Mouse (Mus musculus) right cerebral cortex, postnatal 25 days (tissue): Measurements from ENCODE around the gene C1qtnf7.

ENCODE experiments used
- DNase-seq: peaks from one replicate; pipeline ENCODE4 v3.0.0; 2022

Gene C1qtnf7

DNA sequence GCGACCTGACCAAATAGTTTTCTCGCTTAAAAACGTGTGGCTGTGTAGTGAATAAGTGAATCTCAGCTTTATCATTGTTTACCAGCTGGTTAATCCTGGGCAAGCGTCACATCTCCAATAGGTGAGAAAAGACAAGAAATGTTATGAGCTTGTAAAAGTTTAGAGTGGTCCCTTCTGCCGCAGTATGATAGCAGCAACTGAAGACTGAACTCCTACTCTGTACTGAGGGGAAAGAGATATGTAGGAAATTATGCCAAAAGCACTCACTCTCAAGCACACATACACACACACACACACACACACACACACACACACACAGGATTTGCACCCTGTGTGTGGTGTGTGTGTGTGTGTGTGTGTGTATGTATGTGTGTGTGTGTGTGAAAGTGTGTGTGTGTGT lies 26.2 kb downstream of the C1qtnf7 start:
- DNase-seq, result no peak

DNA sequence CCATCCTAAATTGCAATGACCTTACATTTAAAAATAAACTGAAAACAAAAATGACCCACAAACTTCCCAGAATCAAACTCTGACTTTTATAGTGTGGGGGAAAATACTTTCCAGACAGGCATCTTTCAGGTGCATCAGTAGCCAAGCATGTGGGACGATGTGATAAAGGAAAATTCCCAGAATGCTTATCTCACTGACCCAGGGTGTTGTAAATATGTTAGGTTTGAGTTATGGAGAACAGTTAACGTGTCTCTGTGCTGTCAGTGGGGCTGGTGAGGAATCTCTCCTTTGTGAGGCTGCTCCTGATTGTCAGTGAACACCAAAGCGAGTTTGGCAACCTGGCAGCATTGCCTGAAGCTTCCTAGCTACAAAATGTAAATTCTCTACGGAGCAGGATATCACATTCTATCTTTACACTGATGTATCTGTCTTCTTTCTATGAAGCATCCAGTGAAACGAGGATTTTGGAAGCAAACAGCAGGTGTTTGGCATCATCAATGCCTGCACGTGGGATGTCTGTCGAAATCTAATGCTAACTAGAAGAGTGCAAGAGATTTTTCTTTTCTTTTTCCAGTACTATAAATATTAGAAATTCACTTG lies 27.0 kb downstream of the C1qtnf7 start:
- peak; percentile 60 for DNase-seq

DNA sequence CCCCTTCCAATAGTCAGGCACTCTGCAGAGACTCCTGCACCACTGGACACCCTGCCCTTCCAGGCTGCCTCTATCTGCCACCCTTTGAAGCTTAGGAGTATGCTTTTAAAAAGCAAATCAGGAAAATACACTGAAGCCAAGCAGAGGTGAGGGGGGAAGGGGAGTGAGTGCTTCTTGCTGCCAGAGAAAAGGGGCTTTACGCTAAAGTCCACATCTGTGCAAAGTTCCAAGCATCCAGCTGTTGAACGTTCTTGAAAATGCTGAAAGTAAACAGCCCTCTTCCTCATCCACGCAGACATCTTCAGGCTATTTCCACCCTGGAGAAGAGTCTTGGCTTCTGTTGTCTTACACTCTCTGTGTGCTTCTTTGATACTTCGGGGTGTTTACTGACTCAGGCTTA lies 34.6 kb downstream of the C1qtnf7 start:
- no peak for DNase-seq

DNA sequence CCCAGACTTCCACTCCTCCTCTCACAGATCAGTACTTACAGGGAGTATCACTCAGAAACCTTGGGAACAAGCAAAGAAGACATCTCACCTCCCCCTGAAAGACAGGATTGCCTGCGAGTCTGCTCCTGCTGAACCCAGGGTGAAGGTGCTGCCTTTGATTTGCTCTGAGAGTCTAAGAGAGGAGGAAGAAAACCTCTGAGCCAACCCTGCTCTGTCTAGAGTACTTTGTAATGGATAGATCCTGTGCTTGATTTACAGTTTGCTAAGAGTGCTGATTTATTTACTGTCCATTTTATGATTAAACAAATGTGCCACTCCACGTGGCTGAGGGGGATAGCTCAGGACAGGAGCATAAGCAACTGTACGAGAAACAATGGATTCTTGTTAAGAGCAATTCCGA lies 35.1 kb downstream of the C1qtnf7 start:
- DNase-seq, result no peak

DNA sequence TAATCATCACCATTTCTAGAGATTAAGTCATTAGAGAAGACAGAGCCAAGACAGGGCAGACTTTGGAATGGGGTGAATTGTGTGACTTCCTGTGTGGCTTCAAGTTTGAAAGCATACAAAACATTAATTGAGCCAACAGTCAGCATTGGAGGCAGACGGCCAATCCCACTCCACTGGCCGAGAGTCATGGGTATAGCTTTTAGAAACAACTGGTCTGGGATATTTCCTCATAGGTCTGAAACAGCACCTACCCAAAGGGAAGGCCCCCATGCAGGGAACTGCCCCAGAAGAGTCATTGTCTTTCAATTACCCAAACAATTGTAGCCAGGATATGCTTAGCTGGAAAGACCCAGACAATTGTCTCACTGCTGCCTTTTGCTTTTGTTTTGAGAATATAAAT lies 39.5 kb downstream of the C1qtnf7 start:
- no peak for DNase-seq

DNA sequence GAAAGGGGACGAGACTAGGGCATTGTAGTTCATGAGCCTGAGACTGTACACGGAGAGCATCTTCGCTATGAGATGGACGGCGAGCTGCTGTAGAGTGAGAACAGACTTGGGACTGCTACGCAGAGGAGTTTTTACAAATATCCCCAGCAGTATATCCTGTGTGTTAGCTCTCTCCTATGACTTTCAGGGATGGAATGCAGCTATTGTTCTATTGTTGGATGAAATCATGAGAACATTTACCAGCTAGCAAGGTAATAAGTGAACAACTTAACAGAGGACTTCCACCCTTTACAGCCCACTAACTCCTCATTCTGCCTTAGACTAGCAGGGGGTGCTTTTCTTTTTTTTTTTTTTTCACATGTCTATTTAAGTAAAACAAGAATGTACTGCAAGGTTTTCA lies 40.1 kb downstream of the C1qtnf7 start:
- no peak for DNase-seq

DNA sequence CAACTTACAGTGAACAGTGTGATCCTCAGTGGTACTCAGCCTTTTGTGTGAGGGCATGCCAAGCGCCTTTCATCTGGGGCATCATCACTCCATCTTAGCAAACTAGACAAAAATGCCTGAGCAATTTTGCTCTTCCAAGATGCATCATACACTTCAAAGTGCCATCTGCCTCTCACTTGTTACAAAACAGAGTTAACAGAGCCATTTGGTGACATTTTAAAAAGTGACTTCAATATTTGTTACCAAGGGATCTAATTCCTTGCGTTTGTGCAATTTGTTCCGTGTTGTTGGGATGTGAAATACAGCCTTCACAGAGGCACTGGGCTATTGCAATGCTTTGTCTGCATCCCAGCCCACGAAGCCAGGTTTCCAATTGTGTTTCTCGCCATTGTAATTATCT lies 42.1 kb downstream of the C1qtnf7 start:
- DNase-seq, result no peak

DNA sequence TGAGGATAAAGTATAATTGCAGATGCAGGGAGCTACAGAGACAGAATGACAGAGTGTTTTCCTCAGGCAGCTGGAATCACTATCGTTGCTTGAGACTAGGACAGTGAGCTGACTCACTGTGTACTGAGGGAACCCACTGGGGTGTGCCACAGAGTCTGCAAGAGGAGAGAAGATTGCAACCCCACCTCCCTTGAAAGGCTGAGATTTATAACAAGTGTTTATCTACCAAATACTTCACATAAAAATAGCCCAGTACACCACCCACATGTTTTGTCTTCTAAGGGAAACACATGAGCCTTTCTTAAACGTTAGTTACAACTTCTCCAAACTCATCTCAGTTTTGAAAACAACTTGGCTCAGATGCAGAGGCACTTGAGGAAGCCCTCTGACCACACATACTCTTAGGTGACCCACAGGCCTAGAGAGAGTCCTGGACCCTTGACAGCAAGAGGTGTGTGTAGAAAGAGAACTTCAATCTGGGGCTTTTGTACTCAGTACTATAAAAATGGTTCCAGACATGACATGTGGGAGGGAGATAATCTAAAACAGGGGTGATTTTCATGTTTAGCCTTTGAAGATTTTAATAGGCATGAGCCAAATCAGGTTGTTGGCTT lies 46.4 kb downstream of the C1qtnf7 start:
- DNase-seq, result no peak

DNA sequence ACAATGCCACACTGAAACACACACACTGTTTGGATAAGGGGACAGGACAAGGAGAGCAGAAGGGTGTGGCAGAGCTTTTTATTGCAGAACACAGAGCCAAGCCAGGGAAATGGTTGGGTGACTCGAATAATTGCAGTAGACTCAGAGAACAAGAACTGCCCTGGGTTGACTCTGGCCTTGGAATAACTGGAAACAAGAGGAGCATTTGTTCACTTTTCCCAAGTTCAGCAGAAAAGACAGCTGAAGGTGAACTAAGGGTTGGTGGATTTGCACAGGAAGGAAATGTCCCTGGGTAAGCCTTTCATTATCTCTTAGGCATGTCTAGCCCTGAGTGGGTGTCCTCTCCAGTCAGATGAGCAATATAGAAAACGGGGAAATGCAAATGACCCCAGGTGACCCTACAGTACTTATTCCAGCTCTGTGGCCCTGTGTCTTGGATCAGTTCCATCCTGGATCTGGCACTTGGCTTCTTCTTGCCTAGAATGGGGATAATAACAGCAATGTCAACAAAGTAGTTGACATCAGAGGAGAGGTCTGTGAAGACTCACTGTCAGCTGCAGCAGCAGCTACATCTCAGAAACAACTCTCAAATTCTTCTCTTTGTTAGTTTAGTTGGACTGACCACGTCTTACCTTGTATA lies 54.5 kb downstream of the C1qtnf7 start:
- DNase-seq, result no peak

DNA sequence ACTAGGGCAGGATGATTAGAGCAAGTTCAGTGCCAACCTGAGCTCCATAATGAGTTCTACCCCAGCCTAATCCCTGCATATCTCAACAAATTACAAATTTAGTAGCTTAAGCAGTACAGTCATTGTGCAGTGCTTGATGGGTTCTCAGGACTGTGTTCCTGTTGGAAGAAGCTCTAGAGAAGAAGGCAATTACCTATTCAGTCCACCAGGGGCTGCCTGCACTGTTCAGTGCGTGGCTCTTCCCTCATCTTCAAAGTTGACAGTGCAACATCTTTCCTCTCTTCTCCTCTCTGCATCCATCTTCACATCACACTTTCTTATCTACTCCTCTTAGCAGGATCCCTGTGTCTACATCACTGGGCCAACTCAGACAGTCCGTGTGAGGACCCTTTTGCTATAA lies 67.5 kb downstream of the C1qtnf7 start:
- DNase-seq, result no peak

DNA sequence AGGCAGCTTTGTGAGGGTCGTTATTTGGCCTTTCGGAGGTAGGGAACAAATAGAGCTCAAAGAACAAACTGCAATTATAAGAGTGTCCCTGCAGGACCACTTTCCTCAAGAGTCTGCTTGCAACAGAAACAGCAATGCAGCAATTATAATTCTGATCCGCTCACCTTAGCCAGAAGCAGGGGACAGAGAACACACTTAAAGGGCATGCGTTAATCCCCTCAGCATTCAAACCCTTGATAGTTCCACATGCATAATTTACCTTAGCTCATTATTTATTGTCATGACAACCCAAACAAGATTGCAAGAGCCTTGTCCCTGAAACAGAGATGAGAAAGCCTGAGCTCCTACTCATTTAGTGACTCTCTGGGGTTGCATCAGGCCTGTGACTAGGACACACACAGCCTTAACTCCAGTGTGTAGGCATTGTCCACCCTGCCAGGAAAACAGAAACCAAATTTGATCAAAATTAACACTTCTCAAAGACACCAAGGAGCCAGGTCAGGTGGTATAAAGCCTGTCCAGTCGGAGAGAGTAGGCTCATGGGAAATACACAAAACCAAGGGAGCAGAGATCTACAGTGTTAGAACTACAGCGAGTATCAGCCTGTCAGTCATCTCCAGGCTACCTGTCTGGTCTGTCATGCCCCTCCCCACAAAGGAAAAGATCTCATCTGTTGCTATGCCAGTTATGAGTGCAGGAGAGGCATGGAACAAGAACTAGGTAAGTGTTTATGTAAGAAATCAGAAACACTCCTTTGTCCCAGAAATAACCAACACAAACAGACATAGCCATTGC lies 68.2 kb downstream of the C1qtnf7 start:
- DNase-seq, result no peak

DNA sequence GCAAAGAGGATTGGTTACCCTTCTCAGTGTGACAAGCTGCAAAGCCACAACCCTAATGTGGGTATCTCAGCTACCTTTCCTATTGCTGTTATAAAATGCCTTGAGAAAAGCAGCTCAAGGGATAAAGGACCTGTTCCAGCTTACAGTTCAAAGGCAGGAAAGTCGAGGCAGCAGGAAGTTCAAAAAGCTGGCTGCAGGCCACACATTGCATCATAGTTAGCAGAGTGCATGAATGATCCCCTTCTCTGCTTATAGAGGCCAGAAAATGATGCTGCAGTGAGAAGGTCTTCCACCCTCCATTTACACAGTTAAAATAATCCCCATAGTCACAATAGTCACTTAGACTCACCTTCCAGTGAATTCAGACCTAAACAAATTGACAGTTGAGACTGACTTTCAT lies 69.1 kb downstream of the C1qtnf7 start:
- no peak for DNase-seq

DNA sequence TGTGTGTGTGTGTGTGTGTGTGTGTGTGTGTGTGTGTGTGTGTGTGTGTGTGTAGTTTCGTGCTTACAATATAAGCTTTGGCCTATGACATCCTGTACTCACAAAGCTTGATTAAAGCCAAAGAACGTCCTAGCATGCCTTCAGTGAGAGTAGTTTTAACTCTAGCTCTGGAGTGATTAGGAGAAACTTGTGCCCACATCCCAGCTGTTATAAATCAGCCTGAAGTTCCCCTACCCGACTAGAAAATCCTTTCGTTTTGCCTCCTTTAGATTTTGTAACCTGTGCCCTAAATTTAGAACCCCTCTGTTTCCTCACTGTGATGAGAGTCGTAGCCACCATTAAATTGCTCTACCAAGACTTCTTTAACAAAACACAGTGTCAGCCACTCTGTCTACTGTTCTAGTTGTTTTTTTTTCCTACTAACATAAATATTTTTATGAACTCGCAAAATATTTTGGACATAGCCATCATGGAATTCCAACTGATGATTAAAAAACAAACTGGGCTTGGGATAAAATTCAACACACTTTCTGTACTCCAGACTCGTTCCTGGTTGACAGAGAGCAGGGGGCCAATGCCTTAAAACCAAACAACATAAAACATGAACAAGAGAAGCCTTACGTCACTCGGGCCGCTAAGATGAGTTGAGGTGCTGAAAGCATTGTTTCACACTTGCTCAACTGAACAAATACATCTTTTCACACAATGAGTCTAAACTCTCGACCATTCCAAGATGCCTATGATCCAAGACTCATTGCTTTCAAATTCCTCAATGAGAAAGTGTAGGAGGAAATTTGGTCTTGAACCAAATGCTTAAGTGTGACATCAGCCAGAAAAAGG lies 70.3 kb downstream of the C1qtnf7 start:
- DNase-seq, result no peak

DNA sequence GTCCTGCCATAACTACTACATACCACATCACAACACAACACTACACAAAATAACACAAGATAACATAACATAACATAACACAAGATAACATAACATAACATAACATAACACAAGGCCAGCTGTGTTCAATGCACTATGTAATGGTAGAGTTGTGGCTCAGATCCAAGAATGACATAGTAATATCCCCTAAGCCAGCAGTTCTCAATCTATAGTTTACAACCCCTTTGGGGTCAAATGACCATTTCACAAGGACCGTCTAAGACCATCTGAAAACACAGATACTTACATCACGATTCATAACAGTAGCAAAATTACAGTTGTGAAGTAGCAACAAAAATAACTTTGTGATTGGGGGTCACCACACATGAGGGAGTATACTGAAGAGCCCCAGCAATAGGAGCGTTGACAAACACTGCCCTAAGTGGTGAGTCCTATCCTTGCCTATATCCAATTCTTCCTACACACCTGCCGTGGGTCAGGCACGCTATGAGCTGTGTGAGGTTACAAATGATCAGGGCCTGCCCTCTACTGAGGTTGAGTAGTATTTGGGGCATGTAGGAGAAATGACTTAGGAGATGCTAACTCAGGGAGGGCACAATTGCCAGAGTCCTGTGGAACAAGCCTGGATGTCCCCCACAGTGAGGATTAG lies 73.6 kb downstream of the C1qtnf7 start:
- DNase-seq, result no peak

DNA sequence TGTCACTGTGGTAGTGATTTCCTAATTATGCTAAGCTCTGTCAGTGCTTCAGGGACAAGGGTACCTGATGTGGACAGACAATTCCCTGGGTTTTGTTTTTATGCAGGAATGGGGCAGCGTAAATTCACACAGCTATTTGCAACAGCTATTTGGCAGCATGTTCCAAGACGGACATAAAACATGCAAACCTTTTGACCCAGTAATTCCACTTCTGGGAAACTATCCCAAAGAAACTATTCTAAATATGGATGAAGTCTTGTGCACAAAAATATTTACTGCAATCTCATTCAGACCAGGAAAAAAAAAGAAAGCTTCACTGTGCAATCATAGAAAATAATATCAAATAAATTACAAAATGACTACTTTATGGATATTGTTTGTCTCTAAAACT lies 74.1 kb downstream of the C1qtnf7 start:
- no peak for DNase-seq

DNA sequence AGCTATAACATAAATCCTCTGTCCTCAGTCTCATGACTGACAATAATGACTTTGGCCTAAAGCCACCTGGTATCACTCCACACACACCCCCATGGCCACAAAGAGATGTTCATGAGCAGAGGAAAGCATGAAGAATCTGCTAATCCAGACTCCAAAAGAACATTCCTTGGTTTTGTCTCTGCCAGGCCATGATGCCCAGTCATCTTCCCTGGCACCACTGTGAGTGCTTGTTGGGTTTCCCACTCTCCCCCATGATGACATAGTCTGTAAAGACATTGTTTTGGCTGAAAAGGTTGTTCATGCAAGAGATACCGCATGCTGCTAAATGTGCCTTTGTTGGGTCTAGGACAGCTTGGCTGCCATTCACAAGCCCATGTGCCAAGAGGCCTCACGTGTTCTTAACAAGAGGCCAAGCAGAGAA lies 75.0 kb downstream of the C1qtnf7 start:
- no peak for DNase-seq

DNA sequence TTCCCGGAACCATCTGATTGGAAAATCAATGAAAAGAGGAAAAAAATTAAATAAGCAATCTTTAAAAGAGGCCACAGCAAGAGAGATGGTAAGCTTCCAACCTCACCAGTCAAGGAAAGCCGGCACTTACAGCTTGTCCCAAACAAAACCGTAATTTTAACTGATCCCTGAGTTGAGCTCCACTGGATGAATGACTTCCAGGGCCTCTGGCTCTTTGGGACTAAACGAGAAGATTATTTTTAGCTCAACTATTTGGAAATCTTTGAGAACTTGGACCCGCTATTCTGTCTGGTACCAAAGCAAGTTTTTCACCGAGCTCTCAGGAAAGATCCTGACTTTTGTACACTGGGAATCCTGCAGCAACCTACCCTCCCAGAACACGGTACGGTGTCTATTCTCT lies 86.3 kb downstream of the C1qtnf7 start:
- no peak for DNase-seq

DNA sequence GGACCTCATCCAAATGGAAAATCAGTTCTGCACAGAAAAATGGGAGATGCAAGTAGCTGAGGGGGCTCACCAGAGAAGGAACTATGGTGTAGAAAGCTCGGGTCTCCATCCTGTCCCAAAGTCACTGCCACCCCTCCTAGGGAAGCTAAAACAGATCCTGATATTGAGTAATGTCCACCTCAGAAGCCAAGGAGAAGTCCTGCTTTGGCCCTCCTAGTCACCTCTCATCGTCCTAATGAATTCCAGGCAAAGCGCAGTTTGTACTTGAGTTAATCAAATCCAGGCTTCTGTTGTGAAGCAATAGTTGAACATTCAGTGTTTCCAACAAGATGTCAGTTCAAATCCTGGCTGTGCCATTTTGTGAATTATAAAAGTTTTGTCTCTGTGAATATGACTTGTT lies 87.2 kb downstream of the C1qtnf7 start:
- no peak for DNase-seq

DNA sequence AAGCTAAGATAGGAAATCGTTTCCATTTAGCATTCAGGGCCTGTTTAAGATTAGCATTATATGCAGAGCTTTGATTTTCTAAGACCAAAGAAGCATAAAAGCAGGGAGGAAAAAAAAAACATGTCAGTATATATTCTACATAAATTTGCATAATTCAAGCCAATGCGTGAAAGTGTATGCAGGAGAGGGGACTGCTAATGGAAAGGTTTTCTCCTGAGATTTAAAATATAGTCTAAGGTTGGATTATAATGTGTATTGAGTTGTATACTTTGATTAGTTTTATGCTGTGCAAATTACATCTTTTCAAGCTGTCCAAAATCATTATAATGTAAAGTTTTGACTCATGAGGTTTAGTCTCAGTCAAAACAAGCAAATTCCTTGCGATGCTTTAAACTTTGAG lies 88.2 kb downstream of the C1qtnf7 start:
- DNase-seq, result no peak

DNA sequence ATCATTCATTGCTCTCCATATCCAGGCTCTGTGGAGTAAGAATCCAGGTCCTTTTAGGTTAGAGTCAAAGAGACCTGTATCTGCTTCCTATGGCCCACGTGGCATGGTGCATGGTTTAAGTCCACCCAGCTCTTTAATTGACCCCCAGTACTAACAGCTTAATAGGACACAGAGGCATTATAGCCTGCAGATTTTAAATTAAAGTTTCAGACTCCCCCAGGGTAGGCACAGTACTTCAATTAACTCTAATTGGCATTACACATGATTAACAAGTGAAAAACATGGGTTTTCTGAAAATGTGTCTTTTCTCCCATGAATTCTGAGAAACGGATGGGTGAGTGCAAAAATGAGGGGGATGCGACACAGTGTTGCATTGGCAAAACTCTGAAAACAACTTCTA lies 92.7 kb downstream of the C1qtnf7 start:
- DNase-seq, result no peak

DNA sequence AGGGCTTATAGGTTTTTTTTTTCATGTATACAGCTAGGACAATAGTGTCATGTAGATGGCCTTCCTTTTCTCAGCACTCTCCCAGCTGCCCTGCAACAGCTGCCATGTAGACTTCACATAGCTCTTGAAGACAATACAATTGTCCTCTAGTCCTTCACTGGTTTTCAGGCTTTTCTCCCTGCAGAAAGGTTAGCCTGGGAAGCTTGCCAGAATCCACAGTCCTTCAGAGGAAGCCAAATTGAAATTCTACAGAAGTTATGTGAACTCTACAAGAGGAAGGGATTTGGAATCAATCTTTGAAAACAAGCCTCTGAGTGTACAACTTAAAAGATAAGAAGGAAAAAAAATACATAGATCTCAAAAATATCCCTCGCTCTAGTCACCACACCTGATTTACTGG lies 94.4 kb downstream of the C1qtnf7 start:
- no peak for DNase-seq

DNA sequence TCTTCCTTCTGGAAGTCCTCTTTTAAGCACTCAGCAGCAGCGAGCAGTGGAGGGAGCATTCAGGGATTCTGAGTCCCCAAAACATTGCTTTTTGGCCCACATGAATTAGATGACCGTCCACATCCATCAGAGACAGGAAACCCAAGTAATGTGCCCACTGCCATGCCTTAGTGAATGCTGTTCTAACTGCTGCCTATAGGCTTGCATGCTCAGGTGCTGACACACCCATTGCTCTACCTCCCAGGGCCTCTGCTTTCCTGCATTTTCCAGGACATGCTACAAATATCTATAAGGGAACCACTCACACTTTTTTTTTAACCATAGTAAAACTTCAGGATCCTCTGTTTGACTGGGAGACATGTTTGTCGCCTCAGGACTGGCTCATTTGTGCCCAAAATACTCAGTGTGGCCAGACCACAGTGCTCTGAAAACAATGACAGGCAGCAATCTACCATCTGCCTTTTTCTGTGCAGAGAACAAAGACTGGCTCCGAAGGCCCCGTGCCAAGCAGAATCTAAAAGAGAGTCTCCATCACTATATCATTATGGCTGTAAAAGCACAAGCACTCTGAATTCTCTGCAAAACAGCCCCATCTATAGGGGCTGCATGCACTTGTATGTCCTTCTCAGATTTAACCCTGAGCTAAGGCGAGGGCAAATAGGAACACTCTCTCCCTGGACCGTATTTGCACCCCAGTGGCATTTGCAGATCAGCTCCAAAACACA lies 106.4 kb downstream of the C1qtnf7 start:
- no peak for DNase-seq
